Mouse (Mus musculus) heart, embryonic 12.5 days (tissue): Measurements from ENCODE around the gene Pex14. TPM values are rescaled to one million over a fixed set of nuclear protein-coding genes. Genes with fewer than 3 reads are reported as not detected.

ENCODE experiments used
- ATAC-seq: fragments of 200-750 bp; cut with Nextera tagmentation; 2 replicates; pipeline ENCODE4 v1.8.0; 2017; ENCODE audit warnings: moderate TSS enrichment, moderate library complexity; ENCODE audit not compliant: insufficient number of reproducible peaks, low FRiP score
- H3K27ac ChIP-seq: fragments of 300-500 bp; sonication (generic); 2 replicates; pipeline ENCODE4 v1.5.1; 2016; ENCODE audit warnings: mild to moderate bottlenecking, moderate library complexity; ENCODE audit not compliant: poor library complexity, severe bottlenecking
- H3K27me3 ChIP-seq: fragments of 300-500 bp; sonication (generic); replicated peaks from 2 replicates; pipeline ENCODE4 v1.6.1; 2016; ENCODE audit warnings: mild to moderate bottlenecking, moderate library complexity
- H3K36me3 ChIP-seq: fragments of 300-500 bp; sonication (generic); 2 replicates; pipeline ENCODE4 v1.6.1; 2016; ENCODE audit warnings: mild to moderate bottlenecking, moderate library complexity
- H3K4me1 ChIP-seq: fragments of 300-500 bp; sonication (generic); replicated peaks from 2 replicates; pipeline ENCODE4 v1.6.1; 2016; ENCODE audit warnings: mild to moderate bottlenecking
- H3K4me2 ChIP-seq: fragments of 300-500 bp; sonication (generic); 2 replicates; pipeline ENCODE4 v1.6.1; 2016; ENCODE audit warnings: mild to moderate bottlenecking, moderate library complexity
- H3K4me3 ChIP-seq: fragments of 300-500 bp; sonication (generic); 2 replicates; pipeline ENCODE4 v1.5.1; 2016; ENCODE audit warnings: mild to moderate bottlenecking
- H3K9ac ChIP-seq: fragments of 300-500 bp; sonication (generic); 2 replicates; pipeline ENCODE4 v1.6.1; 2016; ENCODE audit warnings: mild to moderate bottlenecking, moderate library complexity
- H3K9me3 ChIP-seq: fragments of 300-500 bp; sonication (generic); replicated peaks from 2 replicates; pipeline ENCODE4 v1.6.1; 2016; ENCODE audit warnings: mild to moderate bottlenecking, moderate library complexity
- WGBS: fragments of 180-500 bp; shearing (Covaris S2); methylation state at CpG from one replicate; pipeline ENCODE4 v1.1.7; 2016; 5-methylcytosine and 5-hydroxymethylcytosine counted together
- polyA plus RNA-seq: library from polyadenylated mRNA; unstranded; fragments of >200 nt; fragmentation: Nextera tagmentation; extraction: Ambion mirVana; gene quantifications from 2 replicates; pipeline ENCODE4 v1.2.1, GENCODE M21; 2016

The Pex14 gene
- polyA plus RNA-seq, 1 experiment from 2014 or later = 44.3 TPM

DNA sequence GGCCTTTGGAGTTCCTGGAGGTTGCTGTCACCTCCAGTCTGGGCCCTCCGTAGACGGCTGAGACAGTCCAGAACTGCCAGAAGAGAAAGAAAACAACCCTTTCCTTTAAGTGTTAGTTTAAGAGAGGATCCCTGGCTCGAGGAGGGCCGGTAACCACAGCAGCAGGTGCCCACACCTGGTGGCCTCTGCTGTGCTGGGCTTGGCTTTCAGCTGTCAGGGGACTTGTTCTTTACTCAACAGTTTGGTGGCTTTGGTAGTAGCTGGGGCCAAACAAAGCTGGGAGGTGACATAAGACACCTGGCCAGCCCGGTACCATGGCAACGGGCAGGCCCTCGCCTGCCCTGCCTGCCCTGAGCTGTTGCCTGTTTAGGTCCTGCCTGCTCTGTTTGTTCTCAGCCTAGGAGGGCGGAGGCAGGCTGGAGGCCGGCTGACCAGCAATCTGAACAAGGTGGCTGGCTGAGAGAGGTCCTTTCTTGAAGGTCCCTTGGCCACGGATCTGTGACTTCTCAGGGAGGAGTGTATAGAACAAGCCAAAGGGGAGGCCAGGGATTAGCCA lies 151.8 kb downstream of the Pex14 start:
- no peak overlapping the region; the same call in 1 of the 2 replicates for H3K9ac ChIP-seq
- H3K4me3 ChIP-seq = no peak overlapping the region
- peaks cover 35% of the 10 kb centered on the region for H3K27me3 ChIP-seq
- no peaks in the 10 kb centered on the region for H3K9me3 ChIP-seq
- no peak for ATAC-seq
- peaks cover 35% of the 10 kb centered on the region for H3K4me1 ChIP-seq
- 48% methylated on average over 10 of the region's 10 CpGs for WGBS
- no peak overlapping the region for H3K27ac ChIP-seq
- no peak overlapping the region for H3K4me2 ChIP-seq
- peaks cover 83% of the 10 kb centered on the region for H3K36me3 ChIP-seq

DNA sequence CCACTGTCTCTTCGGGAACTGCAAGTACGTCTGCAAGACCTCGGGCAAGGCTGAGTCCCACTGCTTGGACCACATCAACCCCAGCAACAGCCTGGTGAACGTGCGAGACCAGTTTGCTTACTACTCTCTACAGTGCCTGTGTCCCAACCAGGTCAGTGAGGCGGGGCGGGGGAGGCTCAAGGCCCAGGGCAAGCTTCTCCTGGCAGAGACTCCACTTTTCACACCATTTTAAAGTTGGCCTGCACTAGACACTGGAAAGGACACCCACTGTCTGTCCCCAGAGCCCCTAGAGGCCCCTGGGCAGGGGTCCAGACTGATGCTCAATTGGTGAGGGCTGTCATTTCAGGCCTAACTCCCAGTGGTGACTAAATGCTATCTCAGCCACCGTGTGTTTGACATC lies 153.6 kb downstream of the Pex14 start:
- 83% methylated on average over 8 of the region's 8 CpGs for WGBS
- H3K4me3 ChIP-seq = no peak overlapping the region
- H3K9me3 ChIP-seq = no peaks in the 10 kb centered on the region
- no peak overlapping the region for H3K9ac ChIP-seq
- H3K4me1 ChIP-seq = peaks cover 20% of the 10 kb centered on the region
- no peak overlapping the region for H3K27ac ChIP-seq
- H3K4me2 ChIP-seq = no peak overlapping the region
- no peak for ATAC-seq
- H3K36me3 ChIP-seq = peaks cover 77% of the 10 kb centered on the region
- peaks cover 31% of the 10 kb centered on the region for H3K27me3 ChIP-seq

DNA sequence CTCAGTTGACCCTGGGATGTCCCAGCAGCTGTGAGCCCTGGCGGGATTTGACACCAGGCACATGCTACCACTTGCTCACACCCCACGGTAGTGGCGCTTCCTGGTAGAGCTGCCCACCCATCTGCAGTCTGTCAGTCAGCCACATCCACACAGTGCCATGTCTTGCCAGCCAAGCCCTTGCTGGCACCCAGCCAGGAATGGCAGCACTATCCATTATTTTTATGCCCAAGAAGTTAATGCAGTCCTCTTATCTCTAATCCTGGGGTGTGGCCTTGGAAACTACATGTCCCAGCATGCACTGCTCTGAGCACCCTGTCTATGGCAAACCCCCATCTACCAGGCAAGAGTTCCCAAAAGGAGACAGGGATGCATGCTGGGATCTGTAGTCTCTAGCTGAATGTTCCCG lies 154.2 kb downstream of the Pex14 start:
- peaks cover 77% of the 10 kb centered on the region for H3K36me3 ChIP-seq
- no peak overlapping the region for H3K9ac ChIP-seq
- 56% methylated on average over 4 of the region's 4 CpGs for WGBS
- H3K4me2 ChIP-seq = no peak overlapping the region
- 0 out of 2 replicates have a peak, but pooled peaks have one; percentile 1 for ATAC-seq
- no peak overlapping the region for H3K4me3 ChIP-seq
- H3K4me1 ChIP-seq = peaks cover 20% of the 10 kb centered on the region
- H3K27me3 ChIP-seq = peaks cover 30% of the 10 kb centered on the region
- H3K9me3 ChIP-seq = no peaks in the 10 kb centered on the region
- no peak overlapping the region for H3K27ac ChIP-seq

DNA sequence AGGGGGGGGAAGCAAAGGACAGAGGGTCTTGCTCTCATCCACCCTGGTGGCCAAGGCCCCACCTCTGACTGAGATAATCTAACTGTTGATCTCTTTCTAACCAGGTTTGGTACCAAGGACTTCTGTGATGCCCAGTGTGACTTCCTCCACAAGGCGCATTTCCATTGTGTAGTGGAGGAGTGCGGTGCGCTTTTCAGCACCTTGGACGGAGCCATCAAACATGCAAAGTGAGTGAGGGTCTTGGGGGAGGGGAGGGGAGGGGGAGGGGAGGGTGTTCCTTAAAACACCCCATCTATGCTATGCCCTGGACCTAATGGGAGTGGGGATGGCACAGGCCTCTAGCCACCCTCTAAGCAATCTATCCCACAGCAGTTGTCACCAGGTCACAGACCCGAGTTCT lies 156.6 kb downstream of the Pex14 start:
- peaks cover 19% of the 10 kb centered on the region for H3K27me3 ChIP-seq
- H3K9me3 ChIP-seq = no peaks in the 10 kb centered on the region
- peaks cover 73% of the 10 kb centered on the region for H3K36me3 ChIP-seq
- no peak overlapping the region for H3K27ac ChIP-seq
- no peak overlapping the region for H3K4me2 ChIP-seq
- no peak overlapping the region for H3K9ac ChIP-seq
- ATAC-seq = no peak
- 38% methylated on average over 5 of the region's 5 CpGs for WGBS
- H3K4me1 ChIP-seq = peaks cover 38% of the 10 kb centered on the region
- no peak overlapping the region for H3K4me3 ChIP-seq

DNA sequence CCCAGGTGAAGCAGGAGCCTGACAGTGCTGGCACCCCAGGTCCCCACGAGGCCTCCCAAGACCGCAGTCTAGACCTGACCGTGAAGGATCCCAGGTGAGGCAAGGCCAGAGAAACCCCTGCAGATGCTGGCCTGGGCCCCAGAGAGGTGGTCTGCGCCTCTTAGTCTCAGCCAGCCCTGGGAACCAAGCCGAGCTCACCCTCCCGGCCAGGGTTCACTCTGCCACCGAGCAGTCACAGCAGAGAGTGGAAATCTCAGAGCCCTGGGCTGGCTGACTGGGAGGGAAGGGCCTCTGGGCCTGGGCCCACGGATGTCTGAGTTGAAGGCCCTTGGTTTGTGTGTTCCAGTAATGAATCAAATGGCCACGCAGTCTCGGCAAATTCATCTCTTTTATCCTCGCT lies 158.4 kb downstream of the Pex14 start:
- H3K4me1 ChIP-seq = peaks cover 30% of the 10 kb centered on the region
- 65% methylated on average over 11 of the region's 11 CpGs for WGBS
- H3K9me3 ChIP-seq = no peaks in the 10 kb centered on the region
- peaks cover 72% of the 10 kb centered on the region for H3K36me3 ChIP-seq
- no peak overlapping the region for H3K4me3 ChIP-seq
- peaks cover 19% of the 10 kb centered on the region for H3K27me3 ChIP-seq
- peak overlapping the region; percentile 60 for H3K27ac ChIP-seq
- H3K4me2 ChIP-seq = no peak overlapping the region
- peak overlapping the region; percentile 61; the same call in 1 of the 2 replicates for H3K9ac ChIP-seq
- no peak for ATAC-seq

DNA sequence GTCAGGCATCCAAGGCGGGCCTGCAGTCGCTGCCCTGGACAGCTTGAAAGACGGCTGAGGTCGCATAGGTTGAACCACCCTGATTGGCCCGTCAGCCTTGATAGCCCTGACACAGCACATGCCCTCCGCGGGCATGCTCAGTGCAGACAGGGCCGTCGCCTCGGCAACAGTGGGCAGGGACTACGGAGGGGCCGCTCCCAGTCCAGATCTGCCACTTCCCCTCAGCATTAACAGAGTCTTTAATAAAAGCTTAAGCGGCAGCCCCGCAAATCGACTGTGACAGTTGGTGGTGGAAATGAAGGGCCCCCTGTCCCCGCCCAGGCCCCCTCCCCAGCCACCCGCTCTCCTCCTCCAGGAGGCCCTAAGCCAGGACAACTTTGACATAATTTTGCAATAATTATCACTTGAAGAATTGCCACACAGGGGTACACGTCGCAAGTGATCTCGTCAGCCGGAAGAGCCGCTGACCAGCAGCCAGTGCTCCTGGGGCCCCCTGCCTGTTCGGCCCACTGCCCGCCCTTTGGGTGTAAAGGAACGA lies 158.9 kb downstream of the Pex14 start:
- Histone ChIP-seq H3K4me1 (peaks cover 36% of the 10 kb centered on the region), H3K27ac (peak overlapping the region; percentile 60), H3K9me3 (no peaks in the 10 kb centered on the region), H3K9ac (peak overlapping the region; percentile 61), H3K4me3 (peak overlapping the region; percentile 2; the same call in 1 of the 2 replicates), H3K36me3 (peaks cover 70% of the 10 kb centered on the region), H3K4me2 (peak overlapping the region; percentile 56), H3K27me3 (peaks cover 19% of the 10 kb centered on the region)
- WGBS = 16% methylated on average over 25 of the region's 25 CpGs
- ATAC-seq = peak; percentile 85

DNA sequence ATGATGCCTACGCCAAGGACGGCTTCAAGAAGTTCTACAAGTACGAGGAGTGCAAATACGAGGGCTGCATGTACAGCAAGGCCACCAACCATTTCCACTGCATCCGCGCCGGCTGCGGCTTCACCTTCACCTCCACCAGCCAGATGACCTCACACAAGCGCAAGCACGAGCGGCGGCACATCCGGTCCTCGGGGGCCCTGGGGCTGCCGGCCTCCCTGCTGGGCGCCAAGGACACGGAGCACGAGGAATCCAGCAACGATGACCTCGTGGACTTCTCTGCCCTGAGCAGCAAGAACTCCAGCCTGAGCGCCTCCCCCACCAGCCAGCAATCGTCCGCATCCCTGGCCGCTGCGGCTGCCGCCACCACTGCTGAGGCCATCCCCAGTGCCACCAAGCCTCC lies 161.1 kb downstream of the Pex14 start:
- H3K9ac ChIP-seq = peak overlapping the region; percentile 33; the same call in 1 of the 2 replicates
- peaks cover 9% of the 10 kb centered on the region; the same call in 1 of the 2 replicates for H3K27me3 ChIP-seq
- no peak overlapping the region for H3K4me2 ChIP-seq
- ATAC-seq = no peak
- peaks cover 57% of the 10 kb centered on the region for H3K36me3 ChIP-seq
- 83% methylated on average over 26 of the region's 26 CpGs for WGBS
- H3K4me1 ChIP-seq = peaks cover 58% of the 10 kb centered on the region
- no peak overlapping the region for H3K4me3 ChIP-seq
- peak overlapping the region; percentile 14; the same call in 1 of the 2 replicates for H3K27ac ChIP-seq
- no peaks in the 10 kb centered on the region for H3K9me3 ChIP-seq

DNA sequence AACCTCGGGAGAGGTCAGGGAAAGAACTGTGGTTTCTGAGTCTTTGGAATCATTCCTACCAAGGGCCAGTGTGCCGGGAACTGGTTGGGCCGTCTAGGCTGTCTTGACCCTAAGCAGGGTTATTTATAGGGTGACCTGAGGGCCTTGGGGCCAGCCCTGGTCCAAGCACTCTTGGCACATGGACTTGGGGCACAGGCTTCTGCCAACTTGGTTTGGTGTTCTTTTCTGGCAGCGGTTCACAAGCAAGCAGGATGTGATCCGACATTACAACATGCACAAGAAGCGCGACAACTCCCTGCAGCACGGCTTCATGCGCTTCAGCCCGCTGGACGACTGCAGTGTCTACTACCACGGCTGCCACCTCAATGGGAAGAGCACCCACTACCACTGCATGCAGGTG lies 162.9 kb downstream of the Pex14 start:
- WGBS = 82% methylated on average over 12 of the region's 12 CpGs
- Histone ChIP-seq H3K27me3 (no peaks in the 10 kb centered on the region), H3K4me2 (no peak overlapping the region), H3K27ac (no peak overlapping the region), H3K9me3 (no peaks in the 10 kb centered on the region), H3K36me3 (peaks cover 57% of the 10 kb centered on the region), H3K4me3 (no peak overlapping the region), H3K4me1 (peaks cover 74% of the 10 kb centered on the region), H3K9ac (no peak overlapping the region)
- ATAC-seq = no peak

DNA sequence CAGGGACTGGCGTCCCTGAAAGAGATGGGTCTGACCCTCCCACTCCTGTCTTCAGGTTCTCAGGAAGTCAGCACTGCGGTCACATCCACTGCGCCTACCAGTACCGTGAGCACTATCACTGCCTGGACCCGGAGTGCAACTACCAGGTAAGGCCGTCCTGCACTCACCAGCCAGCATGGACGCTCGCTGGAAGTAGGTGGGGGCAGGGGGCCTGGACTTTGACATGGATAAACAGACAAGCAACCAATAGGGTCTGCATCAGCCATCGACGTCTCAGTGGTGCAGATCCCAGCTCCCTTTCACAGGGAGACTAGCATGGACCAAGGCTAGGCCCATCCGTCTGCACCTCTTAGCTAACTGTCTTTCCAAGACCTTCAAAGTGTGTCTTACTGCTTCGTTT lies 163.6 kb downstream of the Pex14 start:
- Histone ChIP-seq H3K36me3 (peaks cover 54% of the 10 kb centered on the region), H3K27me3 (no peaks in the 10 kb centered on the region), H3K4me2 (no peak overlapping the region), H3K4me1 (peaks cover 78% of the 10 kb centered on the region), H3K27ac (peak overlapping the region; percentile 71; the same call in 1 of the 2 replicates), H3K4me3 (no peak overlapping the region), H3K9me3 (no peaks in the 10 kb centered on the region), H3K9ac (peak overlapping the region; percentile 51; the same call in 1 of the 2 replicates)
- WGBS = 80% methylated on average over 12 of the region's 12 CpGs
- ATAC-seq = no peak

DNA sequence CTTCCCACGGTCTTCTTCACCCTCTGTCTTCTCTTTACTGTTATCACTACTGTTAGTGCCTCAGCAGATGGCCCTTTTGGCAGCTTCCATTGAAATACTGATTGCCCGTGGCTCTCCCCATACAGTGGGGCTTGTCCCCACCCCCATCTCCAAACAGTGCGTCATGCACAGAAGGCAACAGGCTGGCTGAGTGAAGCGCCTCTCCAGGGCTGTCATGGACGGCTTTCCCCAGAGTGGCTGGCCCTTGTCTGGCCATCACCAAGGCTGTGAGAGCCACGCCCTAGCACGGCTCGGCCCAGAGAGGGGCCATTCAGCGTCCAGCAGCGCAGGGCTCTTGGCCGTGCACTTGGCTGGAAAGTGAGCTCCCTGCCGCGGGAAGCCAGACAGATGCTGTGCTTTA lies 164.5 kb downstream of the Pex14 start:
- H3K27ac ChIP-seq = peak overlapping the region; percentile 71
- ATAC-seq = peak; percentile 64; the same call in 1 of the 2 replicates
- H3K36me3 ChIP-seq = peaks cover 53% of the 10 kb centered on the region
- H3K9me3 ChIP-seq = no peaks in the 10 kb centered on the region
- 16% methylated on average over 13 of the region's 13 CpGs for WGBS
- no peaks in the 10 kb centered on the region for H3K27me3 ChIP-seq
- no peak overlapping the region for H3K4me3 ChIP-seq
- peak overlapping the region; percentile 51 for H3K9ac ChIP-seq
- H3K4me1 ChIP-seq = peaks cover 78% of the 10 kb centered on the region
- H3K4me2 ChIP-seq = peak overlapping the region; percentile 15; the same call in 1 of the 2 replicates

DNA sequence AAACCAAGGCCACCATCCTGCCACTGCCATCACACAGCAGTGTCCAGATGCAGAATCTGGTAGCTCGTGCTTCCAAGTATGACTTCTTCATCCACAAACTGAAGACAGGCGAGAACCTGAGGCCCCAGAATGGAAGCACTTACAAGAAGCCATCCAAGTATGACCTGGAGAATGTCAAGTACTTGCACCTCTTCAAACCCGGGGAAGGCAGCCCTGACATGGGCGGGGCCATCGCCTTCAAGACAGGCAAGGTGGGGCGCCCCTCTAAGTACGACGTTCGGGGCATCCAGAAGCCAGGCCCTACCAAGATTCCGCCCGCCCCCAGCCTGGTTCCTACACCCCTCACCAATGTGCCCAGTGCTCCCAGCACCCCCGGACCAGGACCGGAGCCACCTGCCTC lies 166.6 kb downstream of the Pex14 start:
- Histone ChIP-seq H3K27ac (no peak overlapping the region), H3K9ac (0 out of 2 replicates have a peak overlapping the region, but pooled peaks have one; percentile 42), H3K36me3 (peaks cover 38% of the 10 kb centered on the region), H3K4me2 (no peak overlapping the region), H3K4me1 (peaks cover 80% of the 10 kb centered on the region), H3K4me3 (no peak overlapping the region), H3K9me3 (no peaks in the 10 kb centered on the region), H3K27me3 (no peaks in the 10 kb centered on the region)
- 74% methylated on average over 13 of the region's 13 CpGs for WGBS
- no peak for ATAC-seq
